Mouse (Mus musculus) Muller cell, postnatal 12 days (primary cell): Measurements from ENCODE around the gene Gm10837.

Experiments used
- DNase-seq: peaks from one replicate; pipeline ENCODE4 v3.0.0-alpha.2; 2015; ENCODE audit errors: inconsistent ontology term

The Gm10837 gene

GRCm38 (mm10) chr14:122479461-122480109 is 10.8 kb upstream of the Gm10837 start:
- no peak for DNase-seq

GRCm38 (mm10) chr14:122480355-122480754 is 10.0 kb upstream of the Gm10837 start:
- no peak for DNase-seq

GRCm38 (mm10) chr14:122481181-122481580 is 9.2 kb upstream of the Gm10837 start:
- no peak for DNase-seq

- no peak for DNase-seq
These were observed 8.0 kb upstream of the Gm10837 start for GRCm38 (mm10) chr14:122482081-122483023.

- DNase-seq = no peak
These were observed 7.4 kb upstream of the Gm10837 start for GRCm38 (mm10) chr14:122483024-122483385.

GRCm38 (mm10) chr14:122483556-122484421 is 6.6 kb upstream of the Gm10837 start:
- no peak for DNase-seq

- DNase-seq = no peak
These were observed 5.9 kb upstream of the Gm10837 start for GRCm38 (mm10) chr14:122484458-122484843.

- DNase-seq = no peak
These were observed 5.4 kb upstream of the Gm10837 start for GRCm38 (mm10) chr14:122484844-122485551.

GRCm38 (mm10) chr14:122485635-122486181 is 4.7 kb upstream of the Gm10837 start:
- DNase-seq = no peak

- no peak for DNase-seq
These were observed 3.8 kb upstream of the Gm10837 start for GRCm38 (mm10) chr14:122486611-122487010.

- DNase-seq = no peak
These were observed 3.0 kb upstream of the Gm10837 start for GRCm38 (mm10) chr14:122487366-122487765.

- DNase-seq = no peak
These were observed 1.3 kb upstream of the Gm10837 start for GRCm38 (mm10) chr14:122489041-122489440.

- no peak for DNase-seq
These were observed 536 bp upstream of the Gm10837 start for GRCm38 (mm10) chr14:122489686-122490414.

- no peak for DNase-seq
These were observed 1.1 kb downstream of the Gm10837 start for GRCm38 (mm10) chr14:122491521-122491920.

GRCm38 (mm10) chr14:122492015-122492414 is 1.6 kb downstream of the Gm10837 start:
- DNase-seq = no peak

- peak; percentile 0 for DNase-seq
These were observed 18.7 kb downstream of the Gm10837 start for GRCm38 (mm10) chr14:122509058-122509457.

GRCm38 (mm10) chr14:122511519-122511918 is 21.1 kb downstream of the Gm10837 start:
- no peak for DNase-seq

GRCm38 (mm10) chr14:122513511-122514036 is 23.2 kb downstream of the Gm10837 start:
- no peak for DNase-seq

GRCm38 (mm10) chr14:122528475-122528874 is 38.1 kb downstream of the Gm10837 start:
- DNase-seq = no peak
